Mouse (Mus musculus) Muller cell, postnatal 12 days (primary cell): ENCODE data around the gene Bmpr2.

ENCODE experiments used
- DNase-seq: peaks from one replicate; pipeline ENCODE4 v3.0.0-alpha.2; 2015; ENCODE audit errors: inconsistent ontology term

The Bmpr2 gene

DNA sequence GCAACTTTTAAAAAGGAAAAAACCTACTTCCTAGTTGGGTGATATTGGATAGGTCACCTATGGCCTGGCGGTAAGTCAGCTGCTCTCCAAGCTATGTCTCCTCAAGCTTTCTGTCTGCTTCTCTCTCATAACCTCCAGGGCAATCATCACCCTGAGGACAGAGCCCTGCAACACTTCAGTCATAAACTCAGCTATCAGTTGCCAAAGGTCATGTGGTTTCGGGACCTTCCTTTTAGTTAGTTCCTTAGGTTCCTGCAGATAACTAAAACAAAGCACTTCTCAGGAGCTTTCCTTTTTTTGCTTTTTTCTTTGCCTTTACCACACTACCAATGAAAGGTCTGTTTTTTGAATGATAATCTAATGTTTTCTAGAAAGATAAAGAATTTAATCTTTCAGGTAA is 136.5 kb downstream of the Bmpr2 start:
- DNase-seq: no peak

DNA sequence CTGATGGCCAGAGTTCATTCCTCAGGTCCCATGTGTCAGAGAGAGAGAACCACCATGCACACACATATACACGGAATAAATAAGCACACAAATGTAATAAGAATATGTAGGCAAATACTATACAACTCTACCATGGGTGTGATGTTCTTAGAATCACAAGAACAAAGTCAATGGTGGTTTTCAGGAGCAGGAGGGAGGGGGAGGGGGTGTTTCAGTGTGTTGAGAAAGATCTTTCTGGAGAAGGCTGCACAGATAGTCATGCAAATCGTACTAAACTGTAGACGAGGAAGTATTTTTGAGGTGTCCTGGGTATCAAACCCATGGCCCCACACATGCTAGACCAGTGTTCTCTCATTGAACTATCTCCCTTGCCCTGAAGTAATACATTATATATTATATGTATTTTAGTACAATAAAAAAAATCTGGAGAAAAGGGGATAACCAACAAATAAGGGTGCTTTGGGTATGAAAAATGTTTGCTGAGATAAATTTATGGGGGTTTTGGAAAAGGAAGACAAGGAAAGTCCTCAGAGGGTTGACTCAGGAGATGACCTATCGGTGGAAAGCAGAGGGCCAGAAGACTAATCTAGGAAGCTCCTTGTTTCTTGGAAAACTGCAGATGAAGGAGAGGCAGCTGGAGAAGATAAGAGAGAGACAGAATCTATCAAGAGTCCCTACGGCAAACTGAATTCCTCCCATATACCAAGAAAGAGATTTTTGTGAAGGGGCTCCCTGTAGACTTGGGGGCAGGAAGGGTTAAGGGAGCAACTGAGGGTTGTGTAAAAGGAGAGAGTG is 138.1 kb downstream of the Bmpr2 start:
- no peak for DNase-seq

DNA sequence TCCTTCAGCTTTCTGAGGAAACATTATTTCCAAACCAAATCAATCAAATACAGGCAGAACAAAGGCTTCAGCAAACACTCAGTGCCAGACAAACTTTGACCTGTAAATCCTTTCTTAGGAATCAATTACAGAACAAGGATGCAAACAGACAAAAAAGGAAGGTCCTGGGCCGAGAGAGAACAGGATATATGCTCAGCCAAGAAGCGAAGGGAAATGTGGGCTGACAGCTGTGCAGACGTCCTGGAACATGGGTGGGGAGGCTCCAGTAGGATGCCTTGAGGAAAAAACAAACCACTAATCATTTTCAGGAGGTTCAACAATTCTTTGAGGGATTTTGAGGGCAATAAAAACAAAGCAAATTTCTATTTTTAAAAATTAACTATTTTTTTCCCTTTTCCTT is 139.4 kb downstream of the Bmpr2 start:
- no peak for DNase-seq

DNA sequence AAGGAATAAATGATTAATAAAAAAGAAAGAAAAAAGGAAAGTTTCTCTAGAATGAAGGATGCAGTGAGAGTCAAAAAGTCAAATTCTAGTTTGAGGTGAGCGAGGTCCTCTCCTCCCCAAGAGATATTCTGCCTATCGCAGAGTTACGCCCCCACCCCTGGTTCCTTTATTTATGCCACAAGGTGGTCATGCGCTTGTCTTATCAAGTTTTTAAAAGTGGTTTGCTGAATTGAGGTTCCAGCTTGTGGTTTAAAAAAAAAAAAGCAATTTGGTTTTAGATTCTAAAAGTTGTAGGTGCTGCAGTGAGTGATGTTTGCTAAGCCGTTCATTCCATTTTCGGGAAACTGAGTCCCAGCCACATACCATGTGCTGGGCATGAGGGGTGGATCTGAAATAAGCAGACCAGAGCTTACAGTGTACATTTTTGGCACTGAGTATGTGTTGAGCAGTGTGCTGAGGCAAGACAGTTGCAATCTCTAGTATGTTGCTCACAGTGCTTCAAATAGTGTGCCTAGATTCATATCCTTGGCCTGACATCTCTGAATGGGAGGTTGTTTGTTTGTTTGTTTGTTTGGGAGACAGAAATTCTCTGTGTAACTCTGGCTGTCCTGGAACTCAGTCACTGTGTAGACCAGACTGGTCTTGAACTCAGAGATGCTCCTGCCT is 141.6 kb downstream of the Bmpr2 start:
- DNase-seq: no peak

DNA sequence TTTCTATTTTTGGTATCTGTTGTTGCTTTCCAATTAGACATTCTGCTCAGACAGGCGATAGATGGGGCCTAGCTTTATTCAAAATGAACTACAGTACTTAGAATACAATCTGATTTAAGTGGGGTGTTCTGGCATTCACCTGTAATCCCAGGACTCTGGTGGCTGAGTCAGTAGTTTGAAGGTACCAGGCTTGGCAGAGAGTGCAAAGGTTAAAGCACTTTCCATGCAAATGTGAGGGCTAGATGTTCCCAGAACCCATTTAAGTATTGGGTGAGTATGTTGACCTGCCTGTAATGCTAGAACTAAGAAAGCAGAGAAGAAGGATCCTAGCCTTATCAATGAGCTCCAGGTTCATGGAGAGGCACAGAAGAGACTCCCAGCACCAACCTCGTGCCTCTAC is 142.7 kb downstream of the Bmpr2 start:
- DNase-seq: no peak

DNA sequence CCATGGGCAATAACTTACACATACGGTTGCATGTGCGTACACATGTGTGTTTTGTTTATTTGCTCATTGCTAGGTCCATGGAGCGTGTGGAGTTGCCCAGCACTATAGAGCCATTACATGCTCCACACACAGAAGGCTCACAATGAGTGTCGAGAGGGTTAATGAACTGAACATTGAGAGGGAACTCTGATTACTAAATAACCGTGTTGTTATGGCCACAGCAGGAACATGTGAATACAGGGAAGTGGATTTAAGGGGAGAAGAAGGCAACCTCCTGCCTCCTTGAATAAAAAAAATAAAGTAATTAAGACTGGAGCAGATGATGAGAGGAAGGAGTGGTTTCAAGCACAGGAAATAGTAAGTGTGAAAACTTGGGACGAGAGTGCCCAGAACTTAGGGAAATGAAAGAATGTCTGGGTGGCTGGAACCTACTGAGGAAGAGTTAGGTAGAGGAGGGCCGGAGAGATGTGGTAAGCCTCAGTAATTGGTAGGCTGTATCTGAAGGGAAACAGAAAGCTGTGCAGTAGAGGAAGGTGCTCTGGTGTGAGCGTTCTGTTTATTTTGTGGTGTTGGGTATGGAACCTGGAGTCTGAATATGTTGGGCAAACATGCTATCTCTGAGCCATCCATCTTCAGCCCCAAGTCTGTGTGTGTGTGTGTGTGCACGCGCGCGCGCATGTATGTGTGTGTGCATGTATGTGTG is 143.8 kb downstream of the Bmpr2 start:
- no peak for DNase-seq

DNA sequence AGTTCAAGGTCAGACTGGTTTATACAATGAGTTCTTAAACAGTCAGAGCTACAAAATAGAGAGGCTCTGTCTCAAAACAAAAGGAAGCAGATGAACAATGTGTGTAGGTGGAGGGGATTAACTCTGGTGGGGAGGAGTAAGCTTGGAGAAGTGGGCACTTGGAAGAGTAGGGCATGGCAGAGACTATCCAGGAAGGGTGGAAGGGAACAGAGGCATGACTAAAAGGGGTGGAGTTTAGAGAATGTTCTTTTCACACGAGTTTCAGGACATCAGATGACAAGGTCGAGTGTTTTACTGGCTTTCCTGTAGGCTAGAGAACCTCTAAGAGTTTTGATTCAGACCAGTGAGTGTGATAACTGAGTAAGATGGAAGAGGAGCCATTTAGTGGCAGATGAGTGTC is 144.5 kb downstream of the Bmpr2 start:
- DNase-seq: no peak

DNA sequence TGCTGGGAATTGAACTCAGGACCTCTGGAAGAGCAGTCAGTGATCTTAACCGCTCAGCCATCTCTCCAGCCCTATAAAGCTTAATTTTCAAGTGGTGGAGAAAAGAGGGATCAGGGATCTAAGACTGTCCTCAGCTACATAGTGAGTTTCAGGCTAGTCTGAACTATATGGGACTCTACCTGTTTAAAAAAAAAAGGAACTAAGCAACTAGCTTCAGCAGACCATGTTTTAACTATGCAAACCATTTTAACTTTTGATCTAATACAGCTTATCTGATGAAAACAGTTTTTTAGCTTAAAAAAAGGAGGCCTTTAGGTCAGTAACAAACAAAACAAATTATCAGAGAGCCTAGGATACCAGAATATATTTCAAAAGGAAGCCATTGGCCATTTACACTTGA is 147.7 kb downstream of the Bmpr2 start:
- DNase-seq: no peak

DNA sequence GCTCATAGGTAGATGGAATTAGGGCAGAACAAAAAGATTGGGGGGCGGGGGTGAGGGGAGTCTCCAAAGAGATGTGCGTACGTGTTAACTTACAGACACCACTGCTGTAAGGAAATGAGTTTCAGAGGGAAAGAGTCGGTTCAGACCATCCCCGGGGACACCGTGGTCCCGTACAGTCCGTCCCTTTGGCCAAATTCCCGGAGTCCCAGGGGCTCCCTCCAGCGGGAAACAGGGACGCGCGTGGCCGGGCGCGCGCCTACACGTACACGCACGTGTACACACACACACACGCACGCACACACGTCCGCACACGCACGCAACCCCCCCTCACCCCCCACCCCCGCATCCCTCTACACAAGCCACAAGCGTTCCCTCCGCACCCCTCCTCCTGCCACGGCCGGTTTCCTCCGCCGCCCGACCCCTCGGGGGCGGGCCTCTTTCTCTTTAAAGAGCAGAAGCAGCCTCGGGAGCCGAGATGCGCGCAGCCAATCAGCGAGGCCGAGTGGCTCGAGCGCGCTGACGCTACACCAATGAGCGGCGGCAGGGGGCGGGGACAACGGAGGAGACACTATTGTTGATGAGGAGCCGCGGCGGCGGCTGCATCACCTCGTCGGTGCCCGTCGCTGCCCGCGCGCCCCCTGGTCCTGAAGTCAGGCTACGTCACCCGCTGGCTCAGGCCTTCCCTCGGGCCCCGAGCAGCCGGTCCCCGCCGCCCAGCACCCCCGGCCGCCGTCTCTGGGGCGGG is 149.4 kb downstream of the Bmpr2 start, which contains the start of gene Fam117b:
Gene Fam117b, plus strand, starts transcription at position 594 of the 745 bp plus-strand sequence.
- peak; percentile 99 for DNase-seq

DNA sequence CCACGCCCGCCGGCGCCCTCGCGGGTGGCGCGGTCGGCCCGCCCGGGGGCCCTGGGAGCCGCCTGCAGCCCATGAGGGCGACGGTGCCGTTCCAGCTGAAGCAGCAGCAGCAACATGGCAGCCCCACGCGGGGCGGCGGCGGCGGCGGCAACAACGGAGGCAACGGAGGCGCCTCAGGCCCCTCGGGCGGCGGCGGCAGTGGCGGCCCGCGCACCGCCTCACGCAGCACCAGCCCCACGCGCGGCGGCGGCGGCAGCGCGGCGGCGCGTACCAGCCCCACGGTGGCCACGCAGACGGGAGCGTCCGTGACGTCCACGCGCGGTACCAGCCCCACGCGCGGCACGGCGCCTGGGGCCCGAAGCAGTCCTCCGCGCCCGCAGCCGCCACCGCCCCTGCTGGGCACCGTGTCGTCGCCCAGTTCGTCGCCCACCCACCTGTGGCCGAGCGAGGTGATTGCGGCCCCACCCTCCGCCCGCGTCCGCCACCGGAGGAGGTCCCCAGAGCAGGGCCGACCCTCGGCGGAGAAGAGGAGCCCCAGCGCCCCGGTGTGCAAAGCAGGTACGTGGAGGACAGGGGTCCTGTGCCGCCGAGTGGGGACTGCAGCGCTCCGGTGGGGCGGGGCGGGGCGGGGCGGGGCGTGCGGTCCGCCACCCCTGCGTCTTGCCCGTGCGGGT is 150.1 kb downstream of the Bmpr2 start:
- peak; percentile 51 for DNase-seq

DNA sequence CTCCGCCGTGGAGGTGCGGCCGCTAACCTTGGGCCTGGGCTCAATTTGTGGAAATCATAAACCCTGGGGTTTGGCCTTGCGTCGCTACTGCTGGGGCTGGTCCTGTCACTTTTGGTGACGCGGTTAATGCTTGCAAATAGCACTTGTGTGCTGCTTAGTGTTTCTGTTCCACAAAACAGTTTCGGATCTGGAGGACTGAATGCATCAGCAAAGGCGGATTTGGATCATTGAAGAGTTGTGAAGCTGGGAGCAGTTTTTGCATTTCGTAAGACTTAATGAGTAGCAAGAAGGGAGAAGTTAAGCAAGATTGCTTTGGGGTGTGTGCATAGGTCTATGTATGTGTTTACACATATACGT is 150.6 kb downstream of the Bmpr2 start:
- no peak for DNase-seq

DNA sequence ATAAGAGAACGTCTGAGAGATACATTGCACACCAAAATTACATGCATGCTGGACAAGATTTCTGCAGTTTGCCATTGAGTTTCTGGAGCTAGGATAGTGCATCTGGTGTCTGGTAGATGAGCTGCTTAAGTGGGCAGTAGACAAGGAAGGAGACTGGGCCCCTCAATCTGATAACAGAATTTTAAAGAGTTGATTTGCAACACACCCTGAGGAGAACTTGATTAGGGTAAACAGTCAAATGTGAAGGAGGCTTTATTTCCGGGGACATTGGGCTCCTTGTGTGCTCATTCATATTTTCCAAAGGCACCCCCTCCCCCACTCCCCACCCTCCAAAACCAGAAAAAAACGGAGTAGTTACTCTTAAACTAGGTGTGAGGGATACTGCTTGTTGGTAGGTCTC is 151.6 kb downstream of the Bmpr2 start:
- no peak for DNase-seq

DNA sequence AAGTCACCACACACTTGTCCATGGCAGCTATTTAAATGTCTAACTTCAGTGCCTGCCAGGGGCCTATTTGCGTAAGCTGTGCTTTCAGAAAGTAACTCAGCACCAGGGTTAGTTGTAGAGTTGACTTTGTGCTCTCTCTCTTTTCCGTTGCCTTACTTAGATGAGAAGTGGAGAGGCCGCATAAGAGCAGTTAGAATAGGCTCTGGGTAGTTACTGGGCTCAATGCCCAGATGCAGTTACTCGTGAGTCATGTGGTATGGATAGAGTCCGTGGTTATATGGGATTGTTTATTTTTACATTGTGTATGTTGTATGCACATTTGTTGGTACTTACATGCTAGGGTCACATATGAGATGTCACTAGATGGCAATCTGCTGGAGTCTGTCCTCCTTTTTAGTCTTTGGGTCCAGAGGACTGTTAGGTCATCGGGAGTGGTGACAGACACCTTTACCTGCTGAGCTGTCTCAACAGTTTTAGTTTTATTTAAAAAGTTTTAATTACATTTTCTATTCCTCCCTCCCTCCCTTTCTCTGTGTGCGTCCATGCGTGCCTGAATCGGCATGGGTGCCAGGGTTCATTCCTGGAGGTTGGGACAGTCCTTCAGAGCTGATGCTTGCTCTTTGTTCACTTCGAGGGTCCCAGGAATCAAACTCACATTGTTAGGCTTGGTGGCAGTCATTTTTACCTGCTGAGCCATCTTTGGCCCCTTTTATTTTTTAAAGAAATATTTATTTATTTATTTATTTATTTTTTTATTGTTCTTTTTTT is 152.8 kb downstream of the Bmpr2 start:
- no peak for DNase-seq

DNA sequence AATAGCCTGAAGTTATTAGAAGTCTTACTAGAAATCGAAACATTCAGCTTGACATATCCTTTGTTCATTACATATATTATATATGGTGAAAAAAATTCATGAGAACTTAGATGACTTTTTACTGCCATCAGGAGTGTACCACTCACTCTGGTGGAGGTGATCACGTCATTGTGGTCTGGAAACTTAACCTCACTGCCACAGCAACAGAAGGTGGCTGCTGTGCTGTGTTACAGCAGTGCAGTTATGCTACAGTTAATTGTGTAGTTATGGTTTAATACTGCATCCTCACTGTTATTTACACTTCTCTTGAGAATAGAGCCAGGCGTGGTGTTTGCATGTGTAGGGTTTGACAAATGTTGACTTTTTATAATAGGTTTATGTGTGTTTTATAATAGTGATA is 154.2 kb downstream of the Bmpr2 start:
- no peak for DNase-seq

DNA sequence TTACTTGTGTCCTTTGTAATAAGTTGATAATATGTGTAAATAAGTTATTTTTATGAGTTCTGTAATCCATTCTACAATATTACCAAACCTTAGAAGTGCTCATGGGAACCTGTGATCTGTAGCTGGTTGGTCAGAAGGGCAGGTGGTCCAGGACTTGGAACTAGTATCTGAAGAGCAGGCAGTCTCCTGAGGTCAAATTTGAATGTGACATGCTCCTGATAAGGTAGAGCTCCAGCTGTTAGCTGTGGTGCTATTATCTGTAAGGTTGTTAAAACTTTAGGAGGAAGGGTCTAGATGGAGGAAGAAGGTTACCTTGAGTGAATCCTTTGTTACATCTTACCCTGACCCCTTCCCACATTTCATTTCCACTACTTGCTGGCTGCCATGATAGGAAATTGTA is 154.9 kb downstream of the Bmpr2 start:
- no peak for DNase-seq

DNA sequence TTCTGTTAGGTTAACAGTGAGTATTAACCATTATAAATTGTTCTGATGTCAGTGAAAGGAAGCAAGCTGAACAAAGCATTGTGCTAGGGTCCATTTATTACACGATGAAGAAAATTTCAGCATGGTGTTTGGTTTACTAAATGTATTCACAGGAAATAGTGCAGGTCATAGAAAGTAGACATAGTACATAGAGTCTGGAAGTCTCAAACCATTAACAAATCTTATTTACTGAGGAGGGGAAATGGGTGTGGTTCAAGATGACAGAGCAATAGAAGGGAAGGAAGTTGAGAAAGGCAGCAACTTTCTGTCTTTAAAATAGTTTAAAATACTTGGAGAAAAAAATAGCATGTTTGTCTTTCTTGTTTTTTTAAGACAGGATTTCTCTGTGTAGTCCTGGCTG is 160.0 kb downstream of the Bmpr2 start:
- DNase-seq: no peak

DNA sequence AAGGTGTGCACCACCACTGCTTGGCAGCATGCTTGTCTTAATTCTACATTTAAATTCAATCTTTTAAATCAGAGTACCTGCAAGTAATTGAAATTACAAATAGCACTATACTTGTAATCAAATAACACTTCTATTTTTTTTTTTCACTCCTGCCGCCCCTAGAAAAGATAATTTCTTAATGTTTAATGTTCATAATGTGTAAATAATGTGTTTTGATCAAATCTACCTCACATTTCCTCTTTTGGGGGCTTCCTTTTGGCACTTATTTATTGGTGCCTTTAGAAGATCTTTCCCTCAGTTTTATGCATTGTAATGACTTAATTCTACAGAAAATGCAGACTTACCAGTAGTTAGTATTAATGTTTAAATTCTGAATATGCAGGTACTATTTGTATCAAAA is 160.5 kb downstream of the Bmpr2 start:
- DNase-seq: no peak

DNA sequence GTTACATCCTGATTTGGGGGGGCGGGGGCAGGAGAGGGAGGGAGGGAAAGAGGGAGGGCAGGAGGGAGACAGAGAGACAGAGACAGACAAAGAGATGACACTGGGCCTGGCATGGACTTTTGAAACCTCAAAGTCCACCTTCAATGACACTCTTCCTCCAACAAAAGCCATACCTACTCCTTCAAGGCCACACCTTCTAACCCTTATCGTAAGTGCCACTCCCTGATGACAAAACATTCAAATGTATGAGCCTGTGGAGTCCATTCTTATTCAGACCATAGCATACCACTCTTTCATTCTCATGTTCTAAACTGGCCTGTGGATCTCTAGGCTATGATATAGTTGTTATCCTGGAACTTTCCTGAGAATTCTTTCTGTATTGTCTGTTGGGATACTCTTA is 161.2 kb downstream of the Bmpr2 start:
- DNase-seq: no peak

DNA sequence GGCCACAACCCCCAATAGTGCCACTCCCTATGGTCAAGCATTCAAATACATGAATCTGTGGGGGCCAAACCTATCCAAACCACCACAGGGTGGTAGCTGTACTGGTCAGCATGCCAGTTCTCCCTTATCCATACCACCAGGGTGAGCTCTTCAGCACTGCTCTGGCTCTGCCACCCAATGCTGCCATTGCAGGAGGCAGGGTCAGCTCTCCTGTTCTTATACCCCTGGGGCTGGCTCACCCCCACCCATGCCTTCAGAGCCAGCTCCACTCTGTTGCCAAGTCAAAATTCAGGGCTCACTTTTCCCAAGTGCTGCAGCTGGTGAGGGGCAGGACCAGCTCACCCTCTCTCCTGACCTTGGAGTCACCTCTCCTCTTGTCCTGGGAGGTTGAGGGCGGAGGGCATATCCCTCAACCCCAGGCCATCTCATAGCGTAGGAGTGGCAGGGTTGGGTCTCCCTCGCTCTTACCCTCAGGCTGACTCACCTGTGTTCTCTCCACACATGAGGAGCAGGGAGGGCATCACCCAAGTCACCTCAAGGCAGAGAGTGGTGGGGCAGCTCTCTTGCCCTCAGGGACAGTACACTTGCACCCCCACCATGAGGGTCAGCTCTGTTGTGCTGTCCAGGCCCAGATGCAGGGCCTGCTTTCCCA is 162.9 kb downstream of the Bmpr2 start:
- DNase-seq: no peak

DNA sequence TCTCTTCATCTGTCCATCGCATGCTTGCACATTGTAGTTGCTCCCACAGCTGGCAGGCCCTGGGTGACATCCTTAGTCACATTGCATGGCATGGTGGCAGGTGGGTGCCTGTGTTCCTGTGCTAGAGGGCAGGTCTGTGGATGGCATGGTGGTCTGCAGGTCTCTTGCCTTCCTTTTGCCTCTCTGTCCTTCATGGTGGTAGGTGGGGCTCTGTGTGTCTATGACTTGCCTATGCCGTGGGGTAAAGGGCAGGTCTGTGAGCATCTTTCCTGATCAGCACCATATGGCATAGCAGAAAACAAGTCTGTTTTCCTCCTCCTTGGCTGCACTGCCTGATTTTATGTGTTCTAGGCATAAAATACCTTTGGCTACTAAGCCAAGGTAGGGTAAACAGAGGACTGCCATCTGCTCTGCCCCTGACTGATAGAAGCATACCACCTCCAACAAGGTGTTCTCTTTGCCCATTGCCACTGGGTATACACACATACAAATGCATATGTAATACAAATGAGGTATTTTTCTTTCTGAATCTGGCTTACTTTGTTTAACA is 164.0 kb downstream of the Bmpr2 start:
- DNase-seq: no peak
